Mouse (Mus musculus) megakaryocyte, embryonic 14.5 days (primary cell): ENCODE measurements around the gene Fam189a1.

ENCODE experiments used
- FLI1 ChIP-seq: IDR thresholded peaks from 2 replicates; pipeline ENCODE4 v1.6.1; 2012; ENCODE audit warnings: low read length, inconsistent platforms, mixed read lengths
- GATA1 ChIP-seq: IDR thresholded peaks from 3 replicates; pipeline ENCODE4 v1.6.1; 2012; ENCODE audit warnings: mixed read lengths, low read length, inconsistent platforms, borderline replicate concordance

- TF ChIP-seq FLI1 (no peak), GATA1 (no peak)
Measured at GRCm38 (mm10) chr7:64729785-64730184, 426.6 kb downstream of the Fam189a1 start.
